Mouse (Mus musculus): ENCODE measurements around the gene Efnb2. TPM values are rescaled to one million over a fixed set of nuclear protein-coding genes. Genes with fewer than 3 reads are reported as not detected.

The Efnb2 gene
- 10 to 100 TPM; 68.7 to 72.0 TPM for total RNA-seq (2021)

DNA sequence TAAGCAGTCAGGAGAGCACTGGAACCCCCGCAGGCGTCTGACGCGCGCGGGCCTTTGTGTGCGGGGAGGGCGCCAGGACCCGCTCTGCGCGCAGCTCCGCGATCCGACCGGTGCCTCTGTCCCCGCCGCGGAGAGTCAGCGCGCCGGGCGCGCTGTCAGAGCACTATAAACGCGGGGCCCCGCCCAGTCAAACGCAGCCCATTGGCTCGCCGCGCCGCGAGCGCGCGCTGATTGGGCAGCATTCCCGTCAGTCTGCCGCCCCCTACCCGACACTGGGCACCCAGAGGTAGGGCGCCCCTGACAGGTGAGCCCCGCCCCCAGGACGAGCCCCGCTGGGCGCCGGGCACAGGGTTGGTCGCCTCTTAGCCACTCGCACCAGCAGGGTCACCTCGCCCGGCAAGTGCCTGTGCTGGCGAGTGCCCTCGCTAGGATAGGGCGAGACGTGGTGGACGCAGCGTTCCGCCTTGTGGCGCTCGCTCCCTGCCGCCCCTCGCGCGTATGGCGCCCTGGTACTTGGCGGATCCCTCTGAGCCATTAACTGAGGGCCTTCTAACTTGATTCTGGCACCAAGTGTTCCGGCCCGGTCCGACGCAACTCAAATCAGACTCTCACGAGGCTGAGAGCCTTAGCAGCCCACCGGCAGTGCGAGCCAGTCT lies at the start of gene Efnb2:
Efnb2 (minus strand) TSS at position 140 of the 656 bp plus-strand sequence.
- peak; percentile 97 to 98 for DNase-seq (ENCODE audit: low spot score in 2 of 2)
- intact Hi-C loops (cut with DNase I) = loop anchor here (2.0 to 5.0 kb wide), 2 partner anchors 332 to 511 kb away; no protein-coding TSS in a partner anchor

DNA sequence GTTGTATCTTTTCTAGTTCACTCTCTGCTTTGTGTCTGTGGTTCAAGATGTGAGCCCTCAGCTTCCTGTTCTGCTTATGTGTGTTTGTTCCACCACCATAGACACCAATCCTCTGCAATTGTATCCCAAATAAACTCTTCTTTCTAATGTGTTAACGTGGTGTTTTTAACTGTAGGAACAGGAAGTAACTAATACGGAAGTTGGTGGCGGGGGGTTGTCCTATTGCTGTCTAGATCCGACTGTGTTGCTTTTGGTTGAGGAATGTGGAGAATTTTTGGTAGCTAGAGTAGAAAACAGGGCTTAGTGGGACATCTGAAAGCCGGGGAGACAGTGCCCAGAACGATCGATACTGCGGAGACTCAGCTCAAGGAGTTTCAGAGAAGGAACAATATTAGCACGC lies 43.8 kb upstream of the Efnb2 start:
- intact Hi-C loops (cut with DNase I) = no loop called here
- no peak for DNase-seq (ENCODE audit: low spot score in 2 of 2)

DNA sequence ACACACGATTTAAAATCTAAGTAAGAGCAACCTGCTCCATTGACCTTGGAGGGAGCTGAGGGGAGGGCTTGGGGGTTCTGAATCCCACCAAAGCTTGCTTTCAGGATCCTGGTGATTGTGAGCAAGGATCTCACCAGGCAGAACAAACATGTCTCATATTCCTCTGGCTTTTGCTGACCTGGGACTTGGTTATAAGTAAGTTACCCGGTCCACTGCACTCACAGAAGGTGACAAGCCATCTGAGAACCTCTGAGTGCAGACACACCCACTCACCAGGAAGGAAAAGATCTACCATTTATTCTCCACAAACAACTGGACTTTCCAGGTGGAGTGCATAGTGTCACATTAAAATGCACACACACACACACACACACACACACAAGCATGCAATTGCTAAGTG lies 42.6 kb upstream of the Efnb2 start:
- intact Hi-C loops (cut with DNase I) = no loop called here
- DNase-seq (ENCODE audit: low spot score in 2 of 2) = no peak

DNA sequence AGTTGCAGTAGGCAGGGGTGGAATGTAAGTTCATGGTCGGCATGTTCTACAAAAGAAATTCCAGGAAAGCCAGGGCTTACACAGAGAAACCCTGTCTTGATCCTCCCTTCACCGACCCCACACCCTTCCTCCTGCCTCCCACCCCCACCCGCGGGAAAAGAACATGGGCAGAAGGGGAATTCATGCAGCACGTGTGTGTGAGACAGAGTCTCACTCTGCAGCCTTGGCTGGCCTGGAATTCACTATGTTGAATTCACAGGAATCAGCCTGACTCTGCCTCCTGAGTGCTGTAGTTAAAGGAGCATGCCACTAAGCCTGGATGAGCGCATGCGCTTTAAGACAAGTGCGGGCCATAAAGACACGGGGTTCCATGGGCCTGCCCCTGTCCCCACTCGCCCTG lies 39.8 kb upstream of the Efnb2 start:
- intact Hi-C loops (cut with DNase I) = no loop called here

DNA sequence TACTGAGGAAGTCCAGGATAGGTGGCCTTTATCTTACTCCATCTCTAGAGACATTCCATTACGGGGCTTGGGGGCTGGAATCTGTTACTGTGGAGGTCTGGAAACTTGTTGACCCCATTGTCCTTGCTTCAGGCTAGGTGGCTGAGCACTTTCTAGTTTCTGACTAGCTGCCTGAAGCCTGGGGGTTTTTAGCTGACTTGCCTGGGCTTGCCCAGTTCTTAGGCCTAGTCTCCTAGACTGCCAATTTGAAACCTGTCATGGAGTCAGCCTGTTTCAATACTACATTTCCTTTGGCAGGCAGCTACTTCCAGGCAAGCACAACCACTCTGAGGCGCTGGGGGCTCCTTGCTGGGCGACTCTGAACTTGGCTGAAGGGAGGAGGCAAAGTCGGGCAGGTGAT lies 39.2 kb upstream of the Efnb2 start:
- no peak for DNase-seq (ENCODE audit: low spot score in 2 of 2)
- intact Hi-C loops (cut with DNase I) = no loop called here

More for the DNA sequence above, 39.8 kb upstream of the Efnb2 start:
- DNase-seq (ENCODE audit: low spot score in 2 of 2) = no peak

DNA sequence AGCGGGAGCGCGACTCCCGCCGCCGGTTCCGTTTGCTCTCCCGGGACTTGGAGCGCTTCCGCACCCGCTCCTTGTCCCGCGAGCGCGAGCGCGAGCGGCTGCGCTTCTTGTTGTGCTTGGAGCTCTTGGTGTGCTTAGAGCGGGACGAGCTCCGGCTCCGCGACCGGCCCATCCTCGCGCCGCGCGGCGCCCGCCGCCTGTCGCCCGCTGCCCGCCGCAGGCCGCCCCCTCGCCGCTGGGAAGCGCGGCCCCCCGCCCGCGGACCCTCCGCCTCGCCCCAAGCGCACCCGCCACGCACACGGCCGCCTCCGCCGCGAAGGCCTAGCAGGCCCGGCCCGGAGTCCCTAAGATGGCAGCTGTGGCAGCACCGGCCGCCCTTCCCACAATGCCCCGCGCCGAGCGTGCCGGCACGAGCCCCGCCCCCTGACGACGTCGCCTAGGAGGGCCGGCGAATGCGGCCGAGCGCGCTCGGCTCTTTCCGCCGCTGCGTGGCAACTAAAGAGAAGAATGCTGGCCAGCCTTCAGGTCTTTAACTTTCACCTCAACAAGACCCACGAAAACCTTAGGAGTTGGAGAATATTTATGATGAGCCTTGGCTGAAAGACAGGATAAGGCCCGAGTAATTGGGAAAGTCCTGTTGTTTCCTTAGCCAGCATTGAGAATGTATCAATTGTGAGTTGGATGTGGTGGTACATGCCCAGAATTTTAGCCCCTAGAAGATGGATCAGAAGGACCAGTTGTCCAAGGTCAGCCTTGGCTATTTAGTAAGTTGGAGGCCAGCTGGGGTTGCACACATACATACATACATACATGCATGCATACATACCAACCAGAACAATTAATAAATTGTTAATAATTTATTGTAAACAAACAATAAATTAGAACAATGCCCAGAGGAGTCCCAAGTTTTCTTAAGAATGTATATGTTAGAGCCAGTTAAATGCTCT lies 29.4 kb upstream of the Efnb2 start, which contains the start of gene Arglu1:
Arglu1 (minus strand) TSS at position 376 of the 947 bp plus-strand sequence.
- intact Hi-C loops (cut with DNase I) = no loop called here

DNA sequence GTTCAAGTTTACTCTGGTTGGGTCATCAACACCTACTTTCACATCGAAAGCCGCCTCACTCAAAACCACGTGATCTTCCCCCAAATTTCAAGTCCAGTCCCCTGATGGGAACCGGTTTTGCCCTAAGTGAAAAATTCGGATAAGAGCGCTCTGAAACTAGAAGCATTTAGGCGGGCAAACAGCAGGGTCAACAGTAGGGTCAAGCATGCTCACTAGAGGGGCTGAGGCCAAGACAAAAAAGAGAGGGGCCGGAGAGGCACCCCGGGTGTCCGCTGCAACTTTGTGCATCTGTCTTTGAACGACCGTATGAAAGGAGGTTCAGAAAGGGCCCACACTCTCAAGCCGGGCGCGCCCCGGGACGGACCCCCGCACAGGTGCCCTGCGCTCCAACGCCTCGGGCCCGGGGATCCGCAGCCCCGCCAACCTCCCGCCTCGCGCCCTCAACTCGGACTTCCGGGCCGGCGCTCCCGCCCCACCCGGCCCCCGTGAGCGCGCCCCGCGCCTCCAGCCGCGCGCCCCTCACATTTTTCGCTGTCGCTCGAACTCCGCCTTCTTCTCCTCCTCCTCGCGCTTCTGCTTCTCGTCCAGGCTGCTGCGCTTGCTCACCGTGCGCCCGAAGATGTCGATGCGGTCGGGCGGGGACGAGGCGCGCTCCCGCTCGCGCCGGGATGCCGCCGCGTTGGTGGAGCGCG lies 28.6 kb upstream of the Efnb2 start:
- intact Hi-C loops (cut with DNase I) = no loop called here

More for the DNA sequence above, 29.4 kb upstream of the Efnb2 start, which contains the start of gene Arglu1:
- DNase-seq (ENCODE audit: low spot score in 2 of 2) = peak; percentile 95 to 96

DNA sequence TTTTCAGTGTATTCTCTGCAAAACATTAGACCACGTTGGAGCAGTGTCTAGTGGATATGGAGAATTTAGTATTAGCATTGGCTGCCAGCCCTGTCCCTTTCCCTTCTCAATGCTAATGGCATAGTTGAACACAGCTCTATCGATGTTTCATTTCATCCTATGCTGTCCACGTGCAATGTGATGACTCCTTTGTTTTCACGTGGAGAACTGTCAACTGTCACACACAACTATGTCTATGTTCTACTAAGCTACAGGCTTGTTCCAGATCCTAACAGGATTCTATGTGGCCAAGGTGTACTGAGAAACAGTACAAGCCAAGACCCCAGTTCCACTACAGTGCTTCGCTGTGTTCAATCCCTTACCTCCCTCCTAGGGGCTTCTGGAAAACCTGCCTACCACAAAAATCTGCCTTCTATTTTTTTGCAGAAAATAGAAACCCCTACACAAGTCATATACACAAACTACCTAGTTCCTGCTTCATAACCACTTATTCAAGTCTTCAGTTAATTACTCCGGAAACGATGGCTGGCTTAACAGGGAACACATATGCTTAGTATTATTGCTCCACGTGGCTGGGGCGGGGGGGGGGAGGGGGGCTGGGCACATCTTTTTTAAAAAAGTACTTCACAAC lies 27.9 kb upstream of the Efnb2 start:
- intact Hi-C loops (cut with DNase I) = no loop called here
- DNase-seq (ENCODE audit: low spot score in 2 of 2) = no peak

More for the DNA sequence above, 28.6 kb upstream of the Efnb2 start:
- DNase-seq (ENCODE audit: low spot score in 2 of 2) = peak; percentile 68 to 72

DNA sequence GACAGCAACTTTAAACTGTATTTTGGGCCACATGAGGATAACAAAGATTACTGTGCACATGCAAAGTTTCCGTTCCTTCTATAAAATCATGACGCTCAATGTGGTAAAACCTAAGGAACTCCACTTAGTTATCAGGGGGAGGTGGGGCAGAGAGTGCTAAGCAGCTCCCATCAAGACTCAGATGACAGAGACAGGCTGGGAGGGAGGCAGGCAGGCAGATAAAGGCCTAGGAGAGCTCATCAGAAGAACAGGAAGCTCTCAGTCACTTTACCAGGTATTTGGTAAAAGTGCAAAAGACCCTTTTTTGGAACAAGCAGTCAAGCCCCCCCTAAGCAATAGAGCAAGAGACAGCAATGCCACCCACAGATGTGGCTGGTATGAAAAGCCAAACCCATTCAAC lies 24.5 kb upstream of the Efnb2 start:
- intact Hi-C loops (cut with DNase I) = no loop called here
- DNase-seq (ENCODE audit: low spot score in 2 of 2) = no peak

DNA sequence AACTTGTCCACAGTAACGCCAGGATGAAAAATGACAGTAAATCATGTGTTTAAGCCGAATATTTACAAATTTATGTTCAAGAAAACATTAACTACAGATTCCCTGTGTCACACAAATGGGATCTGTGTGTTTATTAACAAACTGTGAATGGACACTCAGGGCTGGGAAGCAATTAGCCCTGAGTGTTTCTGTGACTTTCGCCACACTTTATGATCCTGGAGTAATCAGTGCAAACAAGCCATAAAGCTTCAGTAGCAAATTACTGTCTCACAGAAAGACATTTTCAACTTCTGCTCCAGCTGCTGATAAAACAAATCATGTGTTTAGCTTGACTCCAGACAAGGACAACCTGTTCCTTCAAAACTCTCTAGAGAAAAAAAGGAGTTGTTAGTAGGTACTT lies 21.7 kb upstream of the Efnb2 start:
- no peak for DNase-seq (ENCODE audit: low spot score in 2 of 2)
- intact Hi-C loops (cut with DNase I) = no loop called here

DNA sequence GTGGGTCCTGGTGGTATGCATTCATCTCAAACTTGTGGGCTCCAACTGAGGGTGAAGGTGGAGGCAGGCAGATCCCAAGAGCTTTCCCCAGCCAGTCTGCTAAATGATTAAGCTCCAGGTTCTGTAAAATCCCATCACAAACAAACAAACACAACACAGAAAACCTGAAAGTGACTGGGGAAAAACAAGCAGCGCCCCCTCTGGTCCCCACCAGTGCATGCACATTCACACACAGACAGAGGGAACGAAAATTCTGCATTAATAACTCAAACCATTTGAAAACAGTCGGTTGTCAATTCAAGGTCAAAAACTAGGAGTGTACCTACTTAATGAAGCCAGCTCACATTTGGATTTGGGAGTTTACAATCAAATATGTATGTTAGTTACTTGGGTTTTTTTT lies 17.2 kb upstream of the Efnb2 start:
- intact Hi-C loops (cut with DNase I) = no loop called here
- no peak for DNase-seq (ENCODE audit: low spot score in 2 of 2)

DNA sequence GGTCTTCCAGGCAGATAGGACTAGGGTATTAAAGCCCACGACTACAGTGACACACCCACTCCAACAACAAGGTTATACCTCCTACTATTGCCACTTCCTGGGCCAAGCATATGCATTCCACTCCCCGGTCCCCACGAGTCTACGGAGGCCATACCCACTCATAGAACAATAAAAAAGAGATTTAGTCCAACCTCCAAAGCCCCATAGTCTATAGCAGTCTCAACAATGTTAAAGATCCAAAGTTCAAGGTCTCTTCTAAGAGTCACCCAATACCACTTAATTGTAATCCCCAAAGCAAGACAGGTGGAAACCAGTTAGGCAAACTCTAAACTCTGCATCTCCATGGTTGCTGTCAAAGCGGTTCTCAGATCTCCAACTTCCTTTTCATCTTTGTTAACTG lies 13.8 kb upstream of the Efnb2 start:
- intact Hi-C loops (cut with DNase I) = no loop called here
- no peak for DNase-seq (ENCODE audit: low spot score in 2 of 2)

DNA sequence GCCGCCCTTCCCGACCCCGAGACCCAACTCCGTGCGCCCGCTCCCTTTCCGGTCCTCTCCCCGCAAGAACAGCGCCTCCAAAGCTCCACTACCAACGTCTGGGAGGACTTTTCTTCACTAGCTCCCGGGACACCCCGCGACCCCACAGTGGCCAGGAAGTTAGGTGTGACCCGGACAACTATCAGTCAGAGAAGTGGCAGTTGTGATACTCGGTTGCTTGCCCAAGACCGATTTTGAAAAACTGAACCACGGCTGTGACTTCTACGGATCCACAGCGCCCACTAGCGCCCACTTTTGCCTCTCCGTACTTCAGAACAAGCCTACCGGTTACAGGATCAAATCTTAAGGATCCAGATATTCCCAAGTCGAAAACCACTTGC lies 707 bp upstream of the Efnb2 start:
- intact Hi-C loops (cut with DNase I) = loop anchor here (2.0 to 5.0 kb wide), 2 partner anchors 331 to 511 kb away; no protein-coding TSS in a partner anchor
- DNase-seq (ENCODE audit: low spot score in 2 of 2) = peak; percentile 88 to 90

DNA sequence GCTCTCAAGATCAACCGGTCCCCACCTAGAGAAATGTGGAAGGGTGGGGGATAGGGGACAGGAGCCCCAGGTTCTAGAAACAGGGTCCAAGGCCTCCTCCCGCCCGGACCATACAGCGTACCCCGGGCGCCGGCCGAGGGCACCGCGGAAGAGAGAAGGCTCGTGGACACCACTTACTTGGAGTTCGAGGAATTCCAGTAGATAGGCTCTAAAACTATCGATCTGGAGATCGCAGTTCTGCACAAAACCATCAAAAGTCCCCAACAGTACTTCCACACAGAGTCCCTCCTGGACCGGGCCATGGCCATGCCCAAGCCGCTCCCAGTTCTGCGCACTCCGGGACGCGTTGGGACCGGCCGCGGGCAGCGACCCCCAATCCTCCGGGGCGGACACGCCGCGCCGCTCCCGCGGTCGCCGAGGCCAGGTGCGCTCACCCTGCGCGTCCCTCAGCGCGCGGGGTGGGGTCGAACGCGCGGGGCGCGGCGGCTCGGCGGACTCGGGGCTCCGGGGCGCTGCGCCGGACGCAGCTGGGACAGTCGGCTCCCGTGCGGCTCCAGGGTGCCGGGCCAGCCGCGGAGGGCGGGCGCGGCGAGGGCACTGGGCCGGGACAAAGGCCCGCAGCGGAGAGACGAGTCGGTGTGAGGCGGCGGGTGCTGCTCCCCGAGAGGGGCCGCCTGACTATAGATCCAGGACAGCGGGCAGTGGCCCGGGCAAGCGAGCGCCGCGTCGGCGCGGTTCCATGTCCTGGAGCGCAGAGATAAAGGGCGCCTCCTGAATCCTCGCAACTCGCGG lies 539 bp downstream of the Efnb2 start:
- intact Hi-C loops (cut with DNase I) = loop anchor here (2.0 to 5.0 kb wide), 2 partner anchors 332 to 512 kb away; no protein-coding TSS in a partner anchor
- DNase-seq (ENCODE audit: low spot score in 2 of 2) = no peak

DNA sequence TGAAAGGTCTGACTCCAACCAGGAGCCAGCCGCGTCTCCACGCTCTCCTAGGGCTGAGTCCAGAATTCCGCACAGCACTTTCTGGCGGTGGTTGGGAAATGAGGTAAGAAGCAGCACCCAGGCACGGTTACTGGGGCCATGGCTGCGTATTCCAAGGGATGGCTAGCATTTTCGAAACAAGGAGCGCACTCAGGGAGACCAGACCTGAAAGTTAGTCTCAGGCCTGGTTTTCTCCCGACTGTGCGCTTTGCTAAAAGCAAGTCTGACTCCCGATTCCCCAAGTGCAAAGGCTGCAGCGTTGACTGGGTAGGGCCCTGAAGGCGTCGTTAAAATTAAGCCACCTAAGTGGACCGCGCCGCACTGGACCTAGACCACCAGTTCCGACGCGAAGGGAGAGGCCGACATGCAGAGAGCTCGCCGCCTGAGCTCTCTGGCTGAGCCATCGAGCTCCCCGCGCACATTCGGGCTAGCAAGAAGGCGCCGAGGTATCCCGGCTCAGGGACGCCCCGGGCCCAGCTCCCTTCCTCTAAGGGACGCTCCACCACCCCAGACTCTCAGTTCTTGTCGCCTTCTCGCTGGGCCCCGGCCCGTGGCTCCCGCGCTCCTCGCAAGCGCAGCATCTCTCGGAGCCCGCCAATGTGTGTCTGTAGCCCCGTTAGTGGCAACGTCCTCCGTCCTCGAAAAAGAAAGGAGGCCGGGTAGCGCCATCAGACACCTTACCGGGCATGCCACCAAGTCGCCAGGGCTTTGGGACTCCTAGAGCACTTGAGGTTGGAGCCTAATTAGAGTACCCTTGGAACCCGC lies 1.3 kb downstream of the Efnb2 start:
- peak; percentile 60 to 69 for DNase-seq (ENCODE audit: low spot score in 2 of 2)
- intact Hi-C loops (cut with DNase I) = loop anchor here (2.0 to 10.0 kb wide), 4 partner anchors 333 to 1645 kb away; no protein-coding TSS in a partner anchor

DNA sequence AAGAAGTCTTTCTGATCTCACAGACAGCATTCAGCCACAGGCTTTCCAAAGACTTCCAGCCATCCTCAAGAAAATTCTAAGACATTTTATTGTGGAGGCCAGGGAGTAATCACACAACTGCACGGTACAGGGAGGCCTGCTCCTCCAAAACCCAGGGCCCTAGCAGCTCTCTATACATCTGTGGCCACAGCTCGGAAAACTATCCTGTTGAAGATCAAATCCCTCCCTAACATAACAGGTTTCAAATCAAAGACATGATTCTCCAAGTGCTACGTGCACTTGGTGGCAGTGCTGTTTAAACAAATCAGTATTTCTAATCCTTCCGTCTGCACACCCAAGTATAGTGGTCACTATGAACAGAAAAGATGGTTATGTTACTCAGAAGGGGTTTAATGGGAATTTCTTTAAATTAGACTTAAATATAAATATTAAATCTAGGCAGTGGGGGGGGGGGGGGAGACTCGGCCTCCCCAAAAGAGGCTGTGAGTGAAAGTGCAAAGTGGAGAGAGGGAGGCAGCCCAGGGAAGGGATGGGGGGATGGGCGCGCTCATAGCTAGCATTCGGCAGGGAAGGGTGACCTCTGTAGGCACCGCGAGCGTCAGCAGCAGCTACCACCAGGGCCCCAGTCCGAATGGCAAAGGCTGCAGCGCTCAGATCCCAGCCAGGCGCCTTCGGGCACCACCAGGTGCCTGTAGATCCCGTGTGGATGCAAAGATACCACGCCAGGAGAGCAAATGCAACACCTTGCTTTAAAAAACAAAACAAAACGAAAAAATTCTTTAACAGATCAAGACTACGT lies 2.4 kb downstream of the Efnb2 start:
- peak; percentile 82 to 83 for DNase-seq (ENCODE audit: low spot score in 2 of 2)
- intact Hi-C loops (cut with DNase I) = loop anchor here (10.0 kb wide), 2 partner anchors 424 to 1644 kb away; no protein-coding TSS in a partner anchor
